Mouse (Mus musculus): ENCODE measurements at regions not wholly inside any gene's neighbourhood (a gene's known extent, or its start where the extent isn't known, plus 50 kb on each side); places are given as distances from the start of the nearest gene placed in this dataset.

DNA sequence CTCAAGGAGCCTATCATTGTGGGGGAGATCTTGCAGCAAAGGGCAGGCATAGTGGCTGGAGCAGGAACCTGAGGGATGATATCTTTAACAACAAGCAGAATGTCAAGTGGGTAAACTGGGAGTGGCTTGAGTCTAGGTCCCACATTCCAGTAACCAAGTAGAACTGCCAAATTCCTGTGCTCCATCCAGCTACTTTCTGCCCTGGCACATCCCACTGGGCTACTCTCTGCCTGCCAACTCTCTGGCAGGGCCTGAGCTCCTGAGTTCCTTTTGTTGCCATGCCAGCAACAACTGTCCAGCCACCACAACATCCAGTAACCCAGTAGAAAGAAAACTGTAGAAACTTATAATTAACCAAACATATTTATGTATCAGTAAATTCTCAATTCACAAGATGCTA lies 1088.8 kb upstream of the Tenm4 start:
- DNase-seq (ENCODE audit: low spot score): no peak

DNA sequence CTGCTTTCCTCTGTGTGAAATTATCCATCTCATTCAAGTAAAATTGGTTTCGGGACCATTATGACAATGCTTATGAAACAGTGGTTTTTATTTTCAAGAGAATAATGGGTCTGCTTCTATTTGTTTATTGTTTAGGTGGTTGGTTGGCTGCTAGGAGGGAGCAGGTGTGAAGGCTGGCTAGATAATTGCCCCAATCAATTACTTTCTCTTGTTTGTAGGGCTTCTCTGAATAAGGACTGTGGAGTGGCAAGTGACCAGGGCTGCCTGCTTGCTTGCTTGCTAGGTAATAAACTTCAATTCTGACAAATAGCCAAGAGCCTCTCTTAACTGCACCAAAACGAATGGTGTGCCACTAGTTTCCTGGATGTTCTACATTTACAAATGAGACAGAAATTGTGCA lies 1086.7 kb upstream of the Tenm4 start:
- no peak for DNase-seq (ENCODE audit: low spot score)

DNA sequence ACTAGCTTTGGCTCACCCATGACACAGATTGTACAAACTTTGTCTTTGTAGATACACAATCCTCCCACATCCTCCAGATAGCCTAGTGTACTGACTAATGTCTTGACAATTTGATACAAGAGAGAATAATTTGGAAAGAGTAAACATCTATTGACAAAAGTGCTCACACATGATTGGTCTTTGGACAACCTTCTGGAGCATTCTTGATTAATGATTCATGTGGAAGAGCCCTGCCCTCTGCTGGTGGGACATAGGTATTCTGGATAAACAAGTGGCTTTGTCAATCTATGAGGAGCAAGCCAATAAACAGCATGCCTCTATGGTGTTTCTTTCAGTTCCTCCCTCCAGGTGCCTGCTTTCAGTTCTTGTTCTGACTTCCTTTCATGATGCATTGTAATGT lies 1079.7 kb upstream of the Tenm4 start:
- peak; percentile 2 for DNase-seq (ENCODE audit: low spot score)

DNA sequence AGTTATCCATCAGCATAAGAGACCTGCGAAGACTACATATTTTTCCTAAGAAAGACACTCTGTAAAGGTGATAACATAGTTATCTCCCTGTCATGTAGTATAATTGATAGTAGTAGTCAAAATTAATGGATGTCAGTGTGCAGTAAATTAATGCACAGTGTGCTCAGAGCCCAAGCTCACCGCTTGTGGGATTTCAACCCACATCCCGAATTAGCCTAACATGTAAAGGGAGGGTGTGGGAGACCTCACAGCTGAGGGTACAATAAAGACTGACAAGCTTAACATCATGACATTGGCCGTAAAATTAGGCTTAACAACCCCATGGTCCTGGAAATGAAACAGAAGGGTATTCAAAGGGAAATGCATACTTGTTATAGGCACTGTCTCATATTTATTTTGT lies 1042.0 kb upstream of the Tenm4 start:
- DNase-seq (ENCODE audit: low spot score): no peak

DNA sequence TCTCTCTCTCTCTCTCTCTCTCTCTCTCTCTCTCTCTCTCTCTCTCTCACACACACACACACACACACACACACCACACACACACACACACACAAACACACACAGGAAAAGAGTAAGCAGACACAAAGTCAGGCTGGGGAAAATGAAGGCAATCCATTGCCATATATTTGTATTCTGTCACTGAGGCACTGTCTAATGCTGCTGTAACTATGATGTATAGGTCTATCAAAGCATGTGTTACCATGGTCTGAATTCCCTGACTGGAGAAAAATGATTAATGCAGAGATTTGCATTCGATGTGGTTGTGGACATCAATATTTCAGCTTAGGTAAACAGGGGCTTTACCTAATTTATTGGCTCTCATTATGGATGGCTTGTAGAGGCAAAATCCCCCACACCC lies 1038.0 kb upstream of the Tenm4 start:
- DNase-seq (ENCODE audit: low spot score): no peak

DNA sequence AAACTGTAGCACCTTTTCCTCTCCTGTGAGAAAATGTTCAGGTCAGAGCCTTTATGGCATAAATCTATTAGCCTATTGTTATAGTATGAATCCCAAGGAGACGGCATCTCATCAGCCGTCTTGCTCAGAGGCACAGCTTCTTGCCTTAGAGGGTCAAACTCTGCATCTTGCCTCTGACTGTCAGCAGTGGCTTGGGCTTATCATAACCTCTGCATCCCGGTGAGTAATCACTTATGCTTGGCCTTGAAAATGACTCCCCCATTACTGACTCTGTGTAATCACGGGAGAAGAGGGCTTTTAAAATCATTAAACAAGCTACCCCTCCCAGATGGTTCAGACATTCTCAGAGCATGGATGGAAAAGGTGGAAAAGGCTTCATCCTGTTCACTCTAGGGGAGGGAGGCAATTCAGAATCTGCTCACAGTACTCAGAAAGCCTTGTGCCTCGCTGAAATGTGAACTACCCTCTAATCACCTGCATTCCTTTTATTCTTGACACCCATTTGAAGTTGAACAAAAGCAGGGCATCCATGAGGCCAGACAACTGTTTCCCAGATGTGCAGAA lies 1036.9 kb upstream of the Tenm4 start:
- no peak for DNase-seq (ENCODE audit: low spot score)

DNA sequence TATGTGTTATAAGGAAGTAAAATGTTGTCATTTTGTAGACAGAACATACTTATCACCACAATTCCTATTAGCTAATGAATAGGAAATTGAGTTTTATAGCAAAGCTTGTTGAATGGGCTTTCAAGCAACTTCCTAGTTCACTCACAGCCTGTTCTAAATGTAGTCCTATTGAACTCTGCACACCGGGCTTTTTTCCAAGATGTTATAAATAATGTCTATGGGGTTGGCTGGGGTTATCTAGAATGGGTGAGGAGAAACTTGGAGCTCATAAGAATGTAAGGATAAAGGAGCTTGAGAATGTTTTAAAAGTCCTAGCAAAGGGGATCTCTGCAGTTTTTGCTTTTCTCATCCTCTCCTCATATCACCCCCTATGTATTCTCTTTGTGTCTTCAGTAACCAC lies 1029.3 kb upstream of the Tenm4 start:
- no peak for DNase-seq (ENCODE audit: low spot score)

DNA sequence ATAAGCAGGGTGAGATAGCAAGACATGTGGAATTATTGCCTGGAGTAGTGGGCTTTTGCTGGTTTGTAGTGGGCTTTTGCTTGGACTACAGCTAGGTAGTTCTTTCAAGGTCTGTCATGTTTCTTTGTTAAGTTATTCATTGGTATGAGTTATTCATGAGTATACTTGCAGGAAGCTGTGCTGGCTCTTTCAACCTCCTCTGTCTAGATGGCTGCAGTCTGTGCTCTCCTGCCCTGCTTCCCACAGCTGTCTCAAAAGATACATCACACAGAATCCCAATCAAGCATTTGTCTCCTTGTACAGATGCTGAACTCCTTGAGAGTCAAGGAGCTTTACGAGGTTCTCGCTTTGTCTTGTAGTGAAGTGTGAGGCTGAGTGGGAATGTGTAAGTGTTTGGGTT lies 1028.0 kb upstream of the Tenm4 start:
- DNase-seq (ENCODE audit: low spot score): no peak

Data from yolk sac, embryonic 10.5 days (tissue).